Mouse (Mus musculus) lung, postnatal 0 days (tissue): ENCODE data around the gene Ibsp. TPM values are rescaled to one million over a fixed set of nuclear protein-coding genes. Genes with fewer than 3 reads are reported as not detected.

ENCODE experiments used
- ATAC-seq: fragments of 200-750 bp; cut with Nextera tagmentation; 2 replicates; pipeline ENCODE4 v1.8.0; 2017; ENCODE audit warnings: moderate library complexity
- DNase-seq: peaks from one replicate; pipeline ENCODE4 v3.0.0-alpha.2; 2016; ENCODE audit warnings: low spot score
- H3K27ac ChIP-seq: fragments of 300-500 bp; sonication (generic); 2 replicates; pipeline ENCODE4 v1.5.1; 2014; ENCODE audit warnings: antibody characterized with exemption, mild to moderate bottlenecking, low read length, mixed read lengths
- H3K27me3 ChIP-seq: fragments of 300-500 bp; sonication (generic); replicated peaks from 2 replicates; pipeline ENCODE4 v1.6.1; 2014; ENCODE audit warnings: low read length, mixed read lengths; ENCODE audit not compliant: insufficient read depth
- H3K36me3 ChIP-seq: fragments of 300-500 bp; sonication (generic); 2 replicates; pipeline ENCODE4 v1.6.1; 2014; ENCODE audit warnings: low read length, mixed read lengths; ENCODE audit not compliant: insufficient read depth
- H3K4me1 ChIP-seq: fragments of 300-500 bp; sonication (generic); 2 replicates; pipeline ENCODE4 v1.6.1; 2014; ENCODE audit warnings: antibody characterized with exemption, low read depth, low read length, mixed read lengths; ENCODE audit not compliant: insufficient read depth
- H3K4me2 ChIP-seq: fragments of 300-500 bp; sonication (generic); replicated peaks from 2 replicates; pipeline ENCODE4 v1.6.1; 2014; ENCODE audit warnings: low read depth, mild to moderate bottlenecking, low read length, moderate library complexity, mixed read lengths
- H3K4me3 ChIP-seq: fragments of 300-500 bp; sonication (generic); 2 replicates; pipeline ENCODE4 v1.5.1; 2014; ENCODE audit warnings: low read depth, low read length
- H3K9ac ChIP-seq: fragments of 300-500 bp; sonication (generic); replicated peaks from 2 replicates; pipeline ENCODE4 v1.6.1; 2014; ENCODE audit warnings: low read depth, mild to moderate bottlenecking
- H3K9me3 ChIP-seq: fragments of 300-500 bp; sonication (generic); 2 replicates; pipeline ENCODE4 v1.6.1; 2016; ENCODE audit warnings: low read length, mixed read lengths
- CTCF ChIP-seq: IDR thresholded peaks from 2 replicates; pipeline ENCODE4 v1.5.1; 2016; ENCODE audit warnings: antibody characterized with exemption, mild to moderate bottlenecking
- EP300 ChIP-seq: IDR thresholded peaks from 2 replicates; pipeline ENCODE4 v1.6.1; 2016; ENCODE audit warnings: antibody characterized with exemption, mild to moderate bottlenecking, control low read depth
- WGBS: fragments of 180-500 bp; shearing (Covaris S2); extraction: QIAGEN DNeasy Blood & Tissue Kit; methylation state at CpG from one replicate; pipeline ENCODE4 v1.1.7; 2014; 5-methylcytosine and 5-hydroxymethylcytosine counted together
- polyA plus RNA-seq: library from polyadenylated mRNA; unstranded; fragments of >200 nt; fragmentation: Nextera tagmentation; extraction: Ambion mirVana; gene quantifications from 2 replicates; pipeline ENCODE4 v1.2.1, GENCODE M21; 2015

Ibsp gene
- 0.37 and 1.2 TPM in 2 replicates for polyA plus RNA-seq

DNA sequence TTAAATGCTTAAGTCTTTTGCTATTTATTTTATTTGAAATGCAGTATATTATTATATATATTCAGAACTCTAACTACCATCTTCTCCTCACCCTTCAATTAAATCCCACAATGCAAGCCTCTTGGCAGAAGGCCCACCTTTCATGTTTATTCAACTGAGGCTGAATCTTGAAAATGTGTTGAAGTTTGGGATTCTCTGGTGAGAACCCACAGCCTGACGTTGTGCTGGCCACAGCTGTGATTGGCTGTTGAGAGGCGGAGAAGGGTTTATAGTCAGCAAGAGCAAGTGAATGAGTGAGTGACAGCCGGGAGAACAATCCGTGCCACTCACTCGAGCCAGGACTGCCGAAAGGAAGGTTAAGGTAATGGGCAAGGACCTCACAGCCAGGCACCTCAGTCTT is at the start of gene Ibsp:
Gene Ibsp (plus strand): TSS at position 178 of the 400 bp plus-strand sequence.
- WGBS: 49% methylated on average over 6 of the region's 6 CpGs
- H3K27me3 ChIP-seq: no peaks in the 10 kb centered on the region
- H3K9me3 ChIP-seq: no peaks in the 10 kb centered on the region
- no peak within 1 kb of the TSS for H3K27ac ChIP-seq
- H3K9ac ChIP-seq: no peak within 1 kb of the TSS
- H3K4me1 ChIP-seq: no peaks in the 10 kb centered on the region
- no peak within 1 kb of the TSS for H3K4me2 ChIP-seq
- no peak for DNase-seq
- no peaks in the 10 kb centered on the region for H3K36me3 ChIP-seq
- no peak for ATAC-seq
- TF ChIP-seq EP300 (no peak), CTCF (no peak)
- H3K4me3 ChIP-seq: no peak within 1 kb of the TSS

DNA sequence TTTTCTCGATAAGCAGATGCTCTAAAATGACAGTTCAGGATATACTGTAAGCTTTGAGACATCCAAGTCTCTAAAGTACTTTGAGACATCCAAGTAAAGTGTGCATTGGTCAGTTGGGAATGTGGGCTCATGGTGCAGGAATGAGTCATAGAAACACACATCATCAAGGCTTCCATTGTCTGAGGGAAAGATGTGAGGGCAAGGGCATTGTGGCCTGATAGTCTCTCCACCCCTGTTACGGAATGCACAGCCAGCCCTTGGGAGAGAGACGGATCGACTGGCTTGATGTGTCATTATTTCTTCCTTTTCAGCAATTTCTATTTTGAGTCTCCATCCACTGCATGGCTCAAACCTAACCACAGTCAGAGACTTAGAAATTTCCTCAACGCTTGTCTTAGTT is 47.2 kb upstream of the Ibsp start:
- H3K4me2 ChIP-seq: no peak overlapping the region
- H3K9me3 ChIP-seq: no peaks in the 10 kb centered on the region
- no peak for TF ChIP-seq CTCF
- no peak for TF ChIP-seq EP300
- no peak for DNase-seq
- no peaks in the 10 kb centered on the region for H3K4me1 ChIP-seq
- H3K36me3 ChIP-seq: no peaks in the 10 kb centered on the region
- H3K27me3 ChIP-seq: no peaks in the 10 kb centered on the region
- 77% methylated on average over 5 of the region's 5 CpGs for WGBS
- ATAC-seq: no peak
- no peak overlapping the region for H3K4me3 ChIP-seq
- H3K9ac ChIP-seq: no peak overlapping the region
- no peak overlapping the region for H3K27ac ChIP-seq

DNA sequence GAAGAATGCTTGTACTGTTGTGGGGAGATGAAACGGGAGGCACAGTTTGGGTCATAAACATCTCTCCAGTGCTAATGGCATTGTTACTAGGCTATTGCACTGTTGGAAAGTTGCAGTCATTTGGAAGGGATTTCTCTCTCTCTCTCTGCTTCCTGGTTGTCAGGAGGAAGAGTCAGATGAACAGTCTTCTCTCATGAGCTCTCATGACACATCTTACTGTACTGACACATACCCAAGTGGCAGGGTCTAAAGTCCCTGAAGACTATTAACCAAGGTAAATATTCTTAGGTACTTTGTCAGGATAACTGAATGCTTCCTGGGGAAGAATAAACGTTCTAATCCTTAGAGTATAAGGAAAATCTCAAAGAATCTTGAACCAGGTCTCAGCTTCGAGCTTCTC is 42.4 kb upstream of the Ibsp start:
- no peak for TF ChIP-seq CTCF
- no peak for TF ChIP-seq EP300
- Histone ChIP-seq H3K4me1 (no peaks in the 10 kb centered on the region), H3K36me3 (no peaks in the 10 kb centered on the region), H3K4me2 (no peak overlapping the region), H3K27ac (no peak overlapping the region), H3K9me3 (no peaks in the 10 kb centered on the region), H3K9ac (no peak overlapping the region), H3K27me3 (no peaks in the 10 kb centered on the region), H3K4me3 (no peak overlapping the region)
- WGBS: 64% methylated on average over 3 of the region's 3 CpGs
- ATAC-seq (no peak), DNase-seq (no peak)

DNA sequence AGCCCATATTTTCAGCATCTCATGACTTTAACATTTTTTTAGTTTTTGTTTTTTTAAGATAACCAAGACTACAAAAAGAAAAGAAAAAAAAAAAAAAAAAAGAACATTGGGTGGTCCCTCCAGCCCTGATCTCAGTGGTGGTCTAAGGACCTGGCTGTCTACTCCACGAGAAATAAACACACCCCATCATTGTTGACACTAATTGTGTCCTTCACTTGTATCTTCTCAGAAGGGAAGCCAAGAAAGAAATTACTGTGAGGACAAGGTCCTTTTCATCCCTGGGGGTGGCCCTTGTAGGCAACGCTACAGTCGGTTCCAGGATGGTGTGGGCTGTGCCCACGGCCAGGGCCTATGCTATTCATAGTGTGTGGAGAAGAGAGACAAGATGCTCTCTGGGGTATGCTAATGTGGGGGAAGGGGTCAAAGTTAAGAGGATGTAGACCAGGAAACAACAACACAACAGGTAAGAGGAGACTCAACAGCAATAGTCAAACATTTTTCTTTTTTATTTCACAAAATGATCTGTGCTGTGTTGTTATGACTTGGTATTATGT is 37.0 kb upstream of the Ibsp start:
- H3K27me3 ChIP-seq: no peaks in the 10 kb centered on the region
- no peaks in the 10 kb centered on the region for H3K4me1 ChIP-seq
- no peak overlapping the region for H3K9ac ChIP-seq
- H3K36me3 ChIP-seq: no peaks in the 10 kb centered on the region
- no peak for ATAC-seq
- H3K9me3 ChIP-seq: no peaks in the 10 kb centered on the region
- TF ChIP-seq EP300 (no peak), CTCF (no peak)
- H3K4me3 ChIP-seq: no peak overlapping the region
- H3K4me2 ChIP-seq: no peak overlapping the region
- WGBS: 56% methylated on average over 4 of the region's 4 CpGs
- no peak for DNase-seq
- H3K27ac ChIP-seq: no peak overlapping the region

DNA sequence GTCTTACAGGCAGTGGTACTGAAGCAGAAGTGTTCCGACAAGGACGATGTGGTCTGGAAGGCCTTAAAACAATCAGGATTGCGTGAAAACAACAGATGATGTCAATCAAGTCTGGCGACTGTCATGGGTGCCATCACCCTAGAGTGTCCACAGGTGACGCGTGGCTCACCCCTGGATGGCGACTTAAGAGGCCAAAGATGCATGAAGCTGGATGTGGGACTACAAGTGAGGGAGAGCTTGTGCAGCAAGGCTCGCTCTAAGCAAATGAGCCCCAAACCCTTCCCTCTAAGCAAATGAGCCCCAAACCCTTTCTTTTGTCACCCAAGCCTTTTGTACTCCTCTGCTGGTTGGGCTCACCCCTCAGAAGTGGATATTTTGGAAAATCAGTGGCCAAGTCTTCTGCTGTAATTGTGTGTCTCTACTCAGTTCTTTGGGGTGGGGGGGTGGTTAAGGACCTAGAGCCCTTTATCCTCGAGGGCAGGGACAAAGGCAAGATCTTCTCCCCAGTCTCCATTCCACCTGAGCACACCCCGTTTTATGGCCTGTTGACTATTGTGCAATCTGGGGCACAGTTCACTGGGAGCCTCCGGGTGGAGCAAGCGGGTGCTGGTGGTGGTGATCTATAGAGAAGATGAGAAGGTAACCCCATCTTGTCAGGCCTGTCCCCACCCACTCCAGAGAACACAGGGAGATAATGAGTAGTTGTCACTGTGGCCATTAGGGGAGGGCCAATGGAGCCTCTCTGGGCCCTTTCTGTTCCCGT is 35.8 kb upstream of the Ibsp start:
- TF ChIP-seq CTCF (no peak), EP300 (no peak)
- Histone ChIP-seq H3K9me3 (no peaks in the 10 kb centered on the region), H3K27me3 (no peaks in the 10 kb centered on the region), H3K4me2 (no peak overlapping the region), H3K4me3 (no peak overlapping the region), H3K36me3 (no peaks in the 10 kb centered on the region), H3K27ac (no peak overlapping the region), H3K9ac (no peak overlapping the region), H3K4me1 (no peaks in the 10 kb centered on the region)
- 90% methylated on average over 13 of the region's 13 CpGs for WGBS
- DNase-seq (no peak), ATAC-seq (no peak)

DNA sequence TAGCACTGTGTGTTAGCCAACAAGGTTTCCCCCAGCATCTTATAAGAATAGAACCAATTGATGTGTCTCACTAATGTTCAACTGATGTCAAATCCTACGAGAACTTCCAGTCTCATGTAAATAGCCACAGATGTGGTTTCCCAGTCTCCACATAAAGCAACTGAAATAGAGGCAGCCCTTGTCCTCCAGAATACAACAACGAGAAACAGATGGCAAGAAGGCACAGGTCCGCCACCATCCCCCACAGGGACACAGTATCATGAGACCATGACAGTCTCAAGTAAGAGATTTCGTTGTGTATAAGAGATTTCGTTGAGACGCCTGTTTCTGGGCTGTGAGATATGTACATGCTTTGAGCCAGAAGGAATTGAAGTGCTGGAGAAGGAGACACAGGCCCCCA is 4.8 kb upstream of the Ibsp start:
- no peaks in the 10 kb centered on the region for H3K4me1 ChIP-seq
- TF ChIP-seq CTCF (no peak), EP300 (no peak)
- DNase-seq (no peak), ATAC-seq (no peak)
- 81% methylated on average over 6 of the region's 6 CpGs for WGBS
- no peak overlapping the region for H3K27ac ChIP-seq
- H3K36me3 ChIP-seq: no peaks in the 10 kb centered on the region
- no peak overlapping the region for H3K4me2 ChIP-seq
- H3K27me3 ChIP-seq: no peaks in the 10 kb centered on the region
- H3K9ac ChIP-seq: no peak overlapping the region
- no peaks in the 10 kb centered on the region for H3K9me3 ChIP-seq
- H3K4me3 ChIP-seq: no peak overlapping the region
